Mouse (Mus musculus) B cell, adult 62 days (primary cell): ENCODE data around the gene Tmem81. TPM values are rescaled to one million over a fixed set of nuclear protein-coding genes. Genes with fewer than 3 reads are reported as not detected.

Experiments
- total RNA-seq: library from RNA; stranded (reverse); gene quantifications from 4 replicates; pipeline ENCODE4 v1.2.4, GENCODE M21; 2023

Gene Tmem81
- 10.0 to 13.9 TPM (median 12.2 TPM) in 4 replicates for total RNA-seq

DNA sequence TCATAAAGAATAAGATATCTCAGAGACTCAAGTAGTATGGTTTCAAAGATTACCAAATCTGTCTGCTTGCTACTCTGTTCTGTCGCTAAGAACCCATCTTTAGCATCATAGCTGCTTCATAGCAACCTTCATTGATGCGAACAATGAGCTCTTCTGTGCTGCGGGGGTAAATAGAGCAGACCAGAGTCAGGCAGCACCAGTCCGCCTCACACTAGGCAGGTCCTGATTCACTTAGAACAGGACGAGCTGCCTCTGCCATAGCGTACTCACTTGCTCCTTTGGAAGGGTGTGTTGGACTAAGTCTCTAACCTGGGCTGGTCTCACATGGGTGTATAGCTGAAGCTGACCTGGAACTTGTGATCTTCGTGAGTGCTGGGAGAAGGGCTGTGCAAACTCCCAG is at the start of gene Tmem81:
Tmem81 (plus strand) TSS at position 173 of the 400 bp plus-strand sequence.

DNA sequence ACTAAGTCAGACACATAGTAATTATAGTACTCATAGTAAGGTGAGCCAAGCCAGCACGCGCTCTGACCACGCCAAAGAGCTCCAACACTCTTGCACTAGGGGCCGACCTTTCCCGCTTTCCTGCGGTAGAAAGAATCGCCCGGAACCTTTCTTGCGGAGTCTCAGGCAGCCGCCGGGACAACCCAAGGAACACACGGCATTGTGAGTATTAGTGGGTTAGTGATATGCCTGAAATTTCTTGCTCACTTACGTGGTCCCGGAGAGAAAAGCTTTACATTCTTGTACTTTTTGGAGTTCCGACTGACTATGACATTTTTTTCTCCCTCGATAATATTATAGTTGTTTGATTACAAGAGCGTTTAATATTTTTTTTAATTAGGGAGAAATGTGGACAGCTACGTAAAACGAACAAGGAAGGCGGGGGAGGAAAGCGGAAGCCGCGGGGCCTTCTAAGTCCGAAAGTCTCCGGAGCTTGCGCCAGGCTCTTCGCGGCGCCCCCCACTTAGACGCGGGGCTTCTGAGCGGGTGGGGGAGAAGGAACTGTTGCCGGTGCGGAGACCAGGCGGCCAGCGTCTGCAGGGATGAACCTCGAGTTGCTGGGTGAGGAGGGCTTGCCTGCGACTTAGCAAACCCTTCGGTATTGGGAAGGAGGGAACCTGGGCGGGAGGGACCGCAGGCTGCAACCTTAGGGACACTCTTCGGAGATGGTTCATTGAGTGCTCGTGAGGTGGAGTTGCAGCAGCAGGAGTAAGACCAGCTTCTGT is 28.9 kb upstream of the Tmem81 start, which contains the start of gene Rbbp5:
Rbbp5 (plus strand) TSS at position 438 of the 764 bp plus-strand sequence.

GRCm38 (mm10) chr1:132542762-132543306 is 36.8 kb downstream of the Tmem81 start, which contains the start of gene Cntn2:
Gene Cntn2, minus strand, starts transcription at chr1:132543256.

Other genes starting within 250 kb of the Tmem81 start
- gene Klhdc8a, start 207.6 kb upstream of the Tmem81 start, total RNA-seq: 0.14 TPM in 1 of 4 replicates, not detected in the others
- gene Nuak2, start 190.1 kb upstream of the Tmem81 start, total RNA-seq: 106 to 126 TPM (median 124 TPM) in 4 replicates
- gene Tmcc2, start 114.9 kb upstream of the Tmem81 start, total RNA-seq: 0.46 to 1.4 TPM (median 0.88 TPM) in 4 replicates
- 18.3 to 26.1 TPM (median 24.4 TPM) in 4 replicates for gene Dstyk, start 88.7 kb upstream of the Tmem81 start, total RNA-seq
- 45.5 to 61.1 TPM (median 51.7 TPM) in 4 replicates for gene Rbbp5, start 28.9 kb upstream of the Tmem81 start, total RNA-seq
- gene Cntn2, start 37.0 kb downstream of the Tmem81 start, total RNA-seq: 6.6 to 17.0 TPM (median 9.0 TPM) in 4 replicates
- 0.19 TPM in 1 of 4 replicates, not detected in the others for gene Nfasc, start 235.6 kb downstream of the Tmem81 start, total RNA-seq